Mouse (Mus musculus) CD4-positive helper T cell, adult 2 months (primary cell): ENCODE measurements around the gene Ube2q2.
A peak's percentile ranks its signal among the peaks of the same experiment; 100 is the strongest.
"Not testable (repeated sequence)": the region's sequence is repeated elsewhere in the genome, so short reads cannot be mapped to it uniquely, and the experiment has no call there.

Experiments used
- DNase-seq: peaks from one replicate; pipeline ENCODE4 v3.0.0-alpha.2; 2012; ENCODE audit warnings: low read depth, missing footprints, low spot score

Gene Ube2q2

DNA sequence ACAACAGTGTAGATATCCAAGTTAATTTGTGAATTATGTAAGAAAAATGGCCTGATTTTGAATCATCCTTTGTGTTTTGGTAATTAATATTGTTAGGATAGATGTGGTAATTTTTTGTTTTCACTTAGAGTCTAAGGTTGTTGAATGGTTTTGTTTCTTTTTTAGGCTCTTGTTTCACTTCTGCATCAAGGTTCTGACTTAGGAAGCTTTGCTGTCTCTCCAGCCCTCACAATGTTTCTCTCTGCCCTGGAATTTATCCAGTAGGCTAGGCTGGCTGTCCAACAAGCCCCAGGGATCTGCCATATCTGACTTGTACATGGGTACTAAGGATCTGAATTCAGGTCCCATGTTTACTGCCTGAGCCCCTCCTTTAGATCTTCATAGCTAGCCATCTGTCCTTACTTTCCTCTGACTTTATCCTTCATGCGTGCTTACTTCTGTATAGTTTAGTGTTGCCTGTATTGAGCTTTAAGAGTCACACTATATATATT is 23.6 kb downstream of the Ube2q2 start:
- no peak for DNase-seq

DNA sequence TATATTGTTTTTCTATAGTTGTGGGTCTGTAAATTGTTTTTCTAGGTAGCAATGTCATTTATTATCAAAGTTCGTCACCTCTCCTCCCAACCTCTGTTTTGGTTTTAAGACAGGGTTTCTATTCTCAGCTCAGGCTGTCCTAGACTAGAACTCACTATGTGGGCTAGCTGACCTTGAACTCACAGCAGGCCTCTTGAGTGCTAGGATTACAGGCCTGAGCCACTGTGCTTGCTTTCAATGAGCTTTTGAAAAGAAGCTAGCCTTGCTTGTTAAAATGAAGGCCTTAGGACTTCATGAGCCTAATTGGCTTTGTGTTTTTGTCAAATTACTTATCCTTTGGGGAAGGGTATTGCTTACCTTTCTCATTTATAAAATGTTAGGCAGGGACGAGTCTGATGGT is 25.6 kb downstream of the Ube2q2 start:
- DNase-seq: no peak

DNA sequence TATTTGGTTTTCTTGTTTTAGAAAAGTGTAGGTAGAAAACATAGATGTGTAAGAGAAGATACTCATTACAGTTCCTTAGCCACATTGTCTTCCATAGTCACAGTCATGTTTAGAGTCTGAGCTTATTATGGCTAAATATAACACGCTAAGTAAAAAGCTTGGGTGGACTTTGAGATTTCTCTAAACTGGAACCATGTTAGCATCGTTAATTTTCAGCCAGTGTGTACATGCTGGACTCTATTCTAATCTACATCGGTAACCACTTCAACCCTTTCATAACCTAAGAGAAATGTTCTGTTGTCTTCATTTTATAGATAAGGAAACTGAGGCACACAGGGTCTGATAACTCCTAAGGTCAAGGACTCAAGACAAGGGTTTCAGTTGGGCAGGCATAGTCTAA is 47.2 kb downstream of the Ube2q2 start:
- no peak for DNase-seq

DNA sequence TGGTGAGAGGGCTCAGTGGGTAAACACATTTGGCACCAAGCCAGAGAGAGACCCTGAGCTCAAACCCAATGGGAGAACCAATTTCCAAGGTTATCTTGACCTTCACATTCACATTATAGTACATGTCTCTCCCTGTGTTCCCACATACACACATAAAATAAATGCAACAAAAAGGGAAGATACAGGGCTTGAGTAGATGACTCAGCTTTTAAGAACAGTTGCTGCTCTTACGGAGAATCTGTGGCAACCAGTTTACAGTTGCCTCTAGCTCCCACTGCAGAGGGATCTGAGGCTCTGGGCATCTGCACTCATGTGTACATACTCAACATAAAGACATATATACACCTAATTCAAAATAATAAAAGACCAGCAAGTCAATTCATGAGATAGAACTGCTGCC is 49.6 kb downstream of the Ube2q2 start:
- DNase-seq: no peak

DNA sequence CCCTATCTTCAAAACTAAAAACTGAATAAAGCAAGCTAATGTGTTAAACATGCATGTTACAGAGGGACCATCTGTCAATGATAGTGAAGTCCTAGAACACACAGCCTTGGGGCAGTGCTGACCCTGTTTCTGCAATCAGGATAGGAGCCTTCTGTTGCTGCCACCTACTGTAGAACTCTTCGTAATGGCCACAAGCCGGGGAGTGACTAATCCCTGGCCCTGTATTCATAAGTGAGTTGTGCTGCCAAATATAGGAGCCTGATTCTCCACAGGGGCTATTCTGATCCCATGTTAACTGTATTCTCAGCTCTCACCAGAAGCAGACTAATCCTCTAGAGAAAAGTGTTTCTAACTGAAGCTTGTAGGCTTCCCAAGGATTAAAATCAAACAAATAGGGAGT is 50.7 kb downstream of the Ube2q2 start:
- no peak for DNase-seq

DNA sequence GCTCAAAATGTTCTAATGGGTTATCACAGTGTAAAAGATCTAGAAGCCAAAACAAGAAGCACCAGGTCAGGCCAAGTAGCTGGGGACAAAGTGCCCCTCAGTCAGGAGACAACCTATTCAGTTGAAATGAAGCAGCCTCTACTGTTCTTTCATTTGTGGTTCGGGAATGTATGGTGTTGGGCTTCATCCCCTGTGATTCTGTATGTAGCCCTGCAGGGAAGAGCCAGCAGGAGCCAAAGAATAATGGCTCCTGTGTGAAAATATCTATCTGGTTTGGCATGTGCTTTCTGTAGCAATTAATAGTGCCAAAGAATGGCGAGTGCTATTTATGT is 59.8 kb downstream of the Ube2q2 start:
- no peak for DNase-seq

DNA sequence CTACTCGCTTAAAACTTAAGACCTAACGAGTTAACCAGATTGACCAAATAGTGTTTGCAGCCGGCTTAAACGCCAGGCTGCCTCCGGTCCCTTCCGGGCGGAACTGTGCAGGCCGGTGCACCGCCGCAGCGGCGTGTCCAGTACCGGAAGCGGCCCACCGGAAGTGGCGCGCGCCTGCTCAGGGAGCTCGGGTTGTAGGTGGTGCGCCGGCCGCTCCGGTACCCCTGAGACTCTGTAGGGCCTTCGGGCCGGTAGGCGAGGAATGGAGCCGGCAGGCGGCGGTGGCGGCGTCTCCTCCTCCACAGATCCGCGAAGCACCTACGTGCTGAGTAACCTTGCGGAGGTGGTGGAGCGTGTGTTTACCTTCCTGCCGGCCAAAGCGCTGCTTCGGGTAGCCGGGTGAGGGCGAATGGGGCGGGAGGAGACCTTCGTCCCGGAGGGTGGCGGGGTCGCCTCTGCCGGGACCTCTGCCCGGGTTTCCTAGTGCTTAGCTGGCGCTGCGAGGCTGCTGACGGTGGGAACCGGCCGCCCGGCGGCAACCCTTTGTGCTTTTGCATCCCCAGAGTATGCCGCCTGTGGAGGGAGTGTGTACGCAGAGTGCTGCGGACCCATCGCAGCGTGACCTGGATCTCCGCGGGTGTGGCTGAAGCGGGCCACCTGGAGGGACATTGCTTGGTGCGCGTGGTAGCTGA is 60.3 kb downstream of the Ube2q2 start, which contains the start of gene Fbxo22:
TSS of gene Fbxo22 (plus strand) at position 136 of the 692 bp plus-strand sequence.
- peak; percentile 83 for DNase-seq

DNA sequence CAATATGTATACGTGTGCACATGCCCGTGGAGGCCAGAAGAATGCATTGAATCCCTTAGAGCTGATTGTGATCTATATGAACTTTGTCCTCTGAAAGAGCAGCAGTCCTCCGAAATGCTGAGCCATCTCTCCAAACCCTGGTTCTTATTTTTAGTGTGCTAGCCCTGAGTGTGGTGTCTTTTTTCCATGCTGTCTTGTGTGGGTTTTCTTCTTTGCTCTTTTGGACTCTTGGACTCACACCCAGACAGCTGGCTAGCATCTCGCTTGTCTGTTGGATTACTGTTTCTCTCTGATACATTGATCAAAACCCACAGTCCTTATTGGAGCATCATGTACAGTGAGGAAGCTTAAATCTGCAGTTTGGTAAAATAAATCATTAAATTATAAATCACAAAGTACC is 63.0 kb downstream of the Ube2q2 start:
- no peak for DNase-seq

DNA sequence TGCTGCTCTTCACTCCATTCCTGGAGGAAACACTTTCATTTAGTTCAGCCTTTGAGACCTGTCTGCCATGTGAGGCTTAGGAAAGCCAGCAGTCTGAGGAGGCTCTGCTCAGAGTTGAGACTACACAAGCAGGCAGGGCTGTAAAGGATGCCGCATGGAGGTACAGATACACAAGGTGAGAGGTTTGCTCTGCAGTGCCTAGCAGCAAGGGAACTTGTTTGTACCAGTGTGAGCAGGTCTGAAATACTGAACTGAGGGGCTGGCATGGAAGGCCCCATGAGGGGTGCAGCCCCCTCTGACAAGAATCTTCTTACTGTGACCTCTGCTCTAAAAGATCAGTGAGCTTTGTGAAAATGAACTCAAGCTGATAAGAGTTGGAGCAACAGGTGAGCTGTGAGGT is 64.7 kb downstream of the Ube2q2 start:
- no peak for DNase-seq

DNA sequence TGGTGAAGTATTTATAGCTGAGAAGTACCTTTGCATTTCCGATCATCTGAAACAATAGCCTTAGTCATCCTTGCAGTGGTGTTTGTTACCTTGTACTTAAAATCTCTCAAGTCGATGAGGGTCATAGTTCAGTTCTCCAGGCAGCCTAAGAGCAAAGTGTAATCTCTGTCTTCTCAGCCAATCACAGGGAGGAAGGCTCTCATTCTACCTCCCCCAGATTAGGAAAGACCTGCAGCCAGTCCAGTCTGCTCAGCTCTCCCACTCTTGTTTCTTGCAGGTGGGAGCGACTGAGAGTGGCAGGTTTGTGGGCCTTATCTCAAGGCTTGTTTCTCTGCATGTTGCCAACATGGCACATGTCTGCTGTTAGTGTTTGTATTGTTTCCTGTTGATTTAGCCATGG is 66.4 kb downstream of the Ube2q2 start:
- no peak for DNase-seq

DNA sequence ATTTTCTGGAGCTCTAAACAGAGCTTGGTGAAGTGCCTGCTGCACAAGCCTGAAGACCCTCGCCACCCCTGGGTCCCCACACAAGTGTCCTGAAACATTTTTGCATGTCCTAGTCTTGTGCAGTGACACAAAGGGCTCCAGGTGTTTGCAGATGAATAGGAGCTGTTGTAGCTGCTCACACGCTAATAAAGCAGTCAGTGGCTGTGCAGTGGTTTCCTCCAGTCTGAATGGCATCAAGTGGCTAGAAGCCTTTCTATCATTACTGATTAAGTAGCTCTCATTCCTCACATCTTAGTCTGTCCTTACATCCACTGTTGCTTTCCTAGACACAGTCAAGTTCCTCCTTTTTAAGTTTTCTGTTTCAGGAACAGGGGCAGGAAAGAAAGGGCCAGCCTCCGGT is 67.0 kb downstream of the Ube2q2 start:
- no peak for DNase-seq

DNA sequence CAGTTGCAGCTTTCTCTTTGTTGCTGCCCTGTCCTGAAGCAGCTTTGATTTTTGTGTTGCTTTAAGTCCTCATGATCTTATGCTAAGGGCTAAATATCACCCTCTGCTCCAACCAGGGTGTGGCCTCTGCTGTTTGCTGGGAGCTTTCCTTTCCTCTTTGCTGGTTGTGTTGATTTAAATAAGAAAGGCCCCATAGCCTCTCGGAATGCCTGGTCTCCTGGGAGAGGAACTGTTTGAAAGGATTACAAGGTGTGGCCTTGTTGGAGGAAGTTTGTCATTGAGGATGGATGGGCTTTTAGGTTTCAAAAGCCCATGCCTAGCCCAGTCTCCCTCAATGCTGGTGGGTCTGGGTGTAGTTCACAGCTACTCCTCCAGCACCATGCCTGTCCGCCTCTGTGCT is 67.4 kb downstream of the Ube2q2 start:
- DNase-seq: no peak

DNA sequence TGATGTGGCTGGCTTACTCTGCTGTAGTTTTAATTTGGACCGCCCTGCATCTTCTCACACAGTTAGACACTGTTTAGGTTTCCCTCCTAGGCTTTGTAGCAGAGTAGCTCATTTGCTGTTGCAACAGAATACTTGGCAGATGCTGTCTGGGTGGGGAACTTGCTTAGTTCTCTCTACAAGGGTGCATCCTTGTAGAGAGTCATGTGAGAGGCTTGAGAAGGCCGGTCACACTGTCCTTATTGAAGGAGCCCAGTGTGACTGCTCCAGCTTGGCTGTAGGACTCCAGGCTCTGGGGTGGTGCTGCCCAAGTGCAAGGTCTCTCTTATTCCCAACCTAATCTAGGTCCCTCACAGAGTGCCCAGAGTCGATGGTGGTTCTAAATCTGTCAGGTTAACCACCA is 68.7 kb downstream of the Ube2q2 start:
- DNase-seq: no peak

DNA sequence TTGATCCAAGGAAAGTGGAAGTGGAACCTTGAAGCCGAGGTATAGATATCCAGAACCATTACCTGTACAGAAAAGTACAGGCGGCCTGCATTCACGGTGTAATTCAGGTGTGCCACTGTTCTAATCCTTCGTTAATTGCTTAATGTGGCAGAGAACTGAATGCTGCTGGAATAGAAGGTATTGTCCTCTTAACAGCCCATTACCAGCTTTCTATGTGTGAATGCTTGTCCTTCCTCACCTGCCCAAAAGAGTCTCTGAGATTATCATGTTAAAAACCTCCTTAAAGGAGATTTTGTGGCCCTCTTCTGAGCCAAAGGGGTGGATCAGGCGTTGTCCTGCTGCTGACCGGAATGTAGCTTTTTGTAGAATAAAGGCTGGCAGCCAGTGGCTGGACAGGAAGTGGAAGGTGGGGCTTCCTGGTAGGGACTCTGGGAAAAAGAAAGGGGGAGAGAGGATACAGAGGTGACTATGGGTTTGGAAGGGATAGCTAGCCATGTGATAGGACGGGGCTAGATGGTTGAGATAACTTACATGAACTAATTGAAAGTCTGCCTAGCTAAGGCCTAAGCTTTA is 76.6 kb downstream of the Ube2q2 start:
- no peak for DNase-seq

DNA sequence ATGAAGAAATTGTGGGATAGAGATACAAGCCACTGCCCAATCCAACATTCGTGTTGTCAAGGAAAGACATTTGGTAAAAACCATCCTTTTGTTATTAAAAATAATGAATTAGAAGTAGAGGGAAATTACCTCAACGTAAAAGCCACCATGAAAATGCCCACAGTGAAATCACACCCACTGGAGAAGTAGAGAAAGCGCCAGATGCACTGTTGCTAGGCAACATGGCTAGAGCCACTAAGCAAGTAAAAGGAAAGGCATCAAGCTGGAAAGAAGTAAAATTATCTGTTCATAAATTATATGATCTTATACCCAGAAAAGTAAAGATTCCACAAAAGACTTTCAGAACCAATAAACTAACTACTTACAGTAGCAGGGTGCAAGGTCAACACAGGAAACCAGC is 77.6 kb downstream of the Ube2q2 start:
- no peak for DNase-seq

DNA sequence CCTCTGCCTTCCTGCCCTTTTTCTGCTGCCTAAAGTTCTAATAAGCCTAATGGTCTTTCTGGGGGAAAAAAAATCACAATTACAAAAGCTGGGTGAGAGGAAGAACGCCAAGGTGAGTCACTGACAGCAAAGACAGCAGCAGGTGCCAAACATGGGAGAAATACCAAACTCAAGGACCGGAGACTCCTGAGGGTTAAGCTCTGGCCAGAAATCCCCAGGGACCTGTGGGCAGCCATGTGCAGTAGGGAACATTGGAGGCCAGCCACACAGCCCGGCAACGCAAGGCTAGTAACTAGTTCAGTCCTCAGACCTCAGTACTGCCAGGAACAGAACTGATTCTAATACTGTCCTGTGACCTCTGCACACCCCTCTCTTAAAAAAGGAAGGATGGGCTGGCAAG is 79.5 kb downstream of the Ube2q2 start:
- no peak for DNase-seq

DNA sequence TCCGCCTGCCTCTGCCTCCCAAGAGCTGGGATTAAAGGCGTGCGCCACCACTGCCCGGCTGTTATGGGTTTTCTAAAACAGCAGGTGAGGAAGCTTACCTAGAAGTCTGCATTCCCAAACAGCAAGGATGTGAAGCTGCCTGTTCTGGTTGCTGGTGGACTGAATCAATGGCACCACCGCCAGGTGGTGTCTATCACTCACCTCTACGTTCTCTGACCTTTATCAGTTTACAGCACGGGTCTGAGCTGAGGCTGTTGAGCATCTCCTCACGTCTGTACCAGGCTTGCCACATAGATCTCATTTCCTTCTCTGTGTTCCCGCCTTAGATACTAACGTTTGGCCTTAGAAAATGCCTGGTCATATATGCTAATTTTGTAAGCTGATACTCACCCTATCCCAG is 80.4 kb downstream of the Ube2q2 start:
- DNase-seq: no peak

DNA sequence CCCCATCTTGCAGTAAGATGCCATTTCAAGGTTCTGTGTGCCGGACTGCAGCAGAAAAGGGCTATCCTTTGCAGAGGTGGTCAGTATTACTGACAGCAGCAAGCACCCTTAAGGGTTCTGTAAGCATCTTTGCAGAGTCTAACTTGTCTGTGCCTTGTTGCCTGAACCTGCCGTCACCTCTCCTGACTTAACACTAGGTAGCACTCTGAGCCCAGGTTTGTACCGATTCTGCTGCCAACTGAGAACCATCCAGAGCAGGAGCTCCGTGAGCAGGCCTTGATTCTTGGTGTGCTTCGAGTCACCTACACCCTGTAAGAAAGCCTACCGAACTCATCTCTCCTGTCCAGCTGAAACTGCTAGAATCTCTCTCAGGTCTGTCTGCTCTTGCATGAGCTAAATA is 82.9 kb downstream of the Ube2q2 start:
- no peak for DNase-seq

DNA sequence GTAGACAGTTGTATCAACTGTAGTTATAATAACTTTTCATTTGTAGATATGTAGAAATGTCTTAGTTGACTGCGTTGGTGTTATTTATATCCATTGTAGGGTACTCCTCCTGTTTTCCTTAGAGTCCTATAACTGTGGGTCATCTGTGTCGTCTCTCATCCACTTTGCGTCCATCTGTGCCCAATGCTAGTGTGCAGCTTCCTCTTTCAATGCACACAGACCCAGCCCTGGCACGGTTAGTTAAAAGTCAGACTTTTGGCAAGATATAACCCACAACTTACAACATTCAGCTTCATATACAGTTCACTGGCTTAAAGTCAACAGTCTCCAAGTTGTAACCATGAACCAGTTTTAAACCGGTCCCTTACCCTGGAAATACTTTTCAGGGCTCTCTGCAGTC is 83.5 kb downstream of the Ube2q2 start:
- DNase-seq: no peak

DNA sequence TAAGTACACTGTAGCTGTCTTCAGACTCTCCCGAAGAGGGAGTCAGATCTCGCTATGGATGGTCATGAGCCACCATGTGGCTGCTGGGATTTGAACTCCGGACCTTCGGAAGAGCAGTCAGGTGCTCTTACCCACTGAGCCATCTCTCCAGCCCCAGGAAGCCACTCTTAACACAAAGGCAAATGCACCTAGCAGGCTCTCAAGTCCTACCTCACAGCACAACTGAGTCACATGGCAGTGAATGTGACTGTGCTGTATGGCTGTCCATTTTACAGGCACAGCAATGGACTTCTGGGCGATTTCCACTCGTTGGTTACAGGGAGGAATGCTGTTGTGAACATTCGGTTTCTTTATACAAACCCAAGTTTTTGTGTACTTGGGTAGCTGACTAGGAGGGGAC is 83.9 kb downstream of the Ube2q2 start:
- DNase-seq: no peak

DNA sequence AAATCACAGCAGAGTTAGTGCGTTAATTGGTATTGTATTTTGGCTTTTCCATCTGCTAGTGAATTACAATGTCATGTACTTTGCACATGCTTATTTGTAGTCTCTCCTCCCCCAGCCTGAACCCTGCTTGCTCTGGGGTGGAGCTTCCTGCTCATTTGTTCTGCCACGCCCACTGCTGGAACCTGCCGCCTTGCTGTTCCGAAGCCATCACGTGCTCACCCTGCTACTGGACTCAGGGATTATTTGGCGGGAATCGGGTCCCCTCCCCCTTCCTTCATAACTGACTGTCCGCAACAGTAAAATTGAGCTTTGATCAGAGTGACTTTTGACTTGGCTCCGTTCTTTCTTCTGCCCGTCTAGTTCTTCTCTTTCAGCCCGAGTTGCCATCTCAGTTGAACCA is 84.4 kb downstream of the Ube2q2 start:
- not testable (repeated sequence) for DNase-seq

DNA sequence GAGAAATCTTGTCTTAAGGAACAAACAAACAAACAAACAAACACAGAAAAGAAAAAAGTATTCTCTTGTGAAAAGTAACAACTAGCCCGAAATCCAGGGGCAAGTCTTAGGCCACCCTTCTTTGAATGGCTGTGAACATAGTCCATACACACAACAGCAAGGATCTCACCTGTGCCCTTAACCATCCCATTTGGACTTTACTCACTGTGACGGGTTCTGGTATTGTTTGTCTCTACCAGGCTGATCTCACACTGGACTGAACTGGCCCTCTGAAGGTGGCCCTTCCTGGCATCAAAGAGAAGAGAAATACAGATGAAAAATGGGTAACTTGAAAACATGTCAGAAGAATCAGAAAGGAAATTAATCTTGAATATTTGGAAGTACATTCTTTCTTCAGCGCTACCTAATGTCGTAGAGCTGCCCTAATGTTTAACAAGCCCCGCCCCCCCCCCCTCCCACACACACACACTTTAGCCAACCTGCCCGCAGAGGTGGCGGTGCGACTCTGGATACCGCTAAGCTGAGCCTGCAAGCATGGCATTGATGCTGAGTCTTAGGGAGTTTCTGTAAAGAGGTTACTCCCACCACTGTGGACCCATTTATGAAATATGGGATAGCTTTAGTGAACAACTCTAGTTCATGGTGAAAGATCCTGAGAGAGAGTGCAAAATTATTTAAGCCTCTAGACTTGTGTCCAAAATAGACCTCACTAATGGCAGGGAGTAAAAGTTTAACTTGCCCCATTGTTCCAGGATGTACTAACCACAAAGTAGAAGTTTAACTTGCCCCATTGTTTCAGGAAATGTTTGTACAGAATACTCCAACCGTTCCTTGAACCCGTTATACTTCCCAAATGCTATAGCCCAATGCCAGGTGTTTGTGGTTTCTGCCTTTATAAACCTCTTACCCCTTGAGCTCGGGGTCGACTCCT is 87.8 kb downstream of the Ube2q2 start:
- DNase-seq: no peak

DNA sequence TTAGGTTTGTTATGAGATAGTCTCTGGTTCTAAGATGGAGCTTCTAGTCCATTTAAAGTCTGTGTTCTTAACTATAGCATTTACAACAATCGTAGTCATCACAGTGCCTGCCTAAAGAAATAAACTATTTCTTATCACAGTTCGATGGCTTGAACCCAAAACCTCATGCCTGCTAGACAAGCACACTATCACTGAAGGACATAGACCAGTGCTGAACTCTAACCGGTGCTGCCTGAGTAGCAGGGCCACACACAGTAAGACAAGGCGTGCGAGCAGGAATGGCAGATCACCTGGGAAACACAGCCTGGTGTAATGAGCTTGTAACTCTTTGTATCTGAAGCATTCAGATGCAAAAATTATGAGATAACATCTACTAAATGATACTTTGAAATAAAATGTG is 92.2 kb downstream of the Ube2q2 start:
- DNase-seq: no peak
